Mouse (Mus musculus) limb, embryonic 14.5 days (tissue): ENCODE data around the gene Scnm1. TPM values are rescaled to one million over a fixed set of nuclear protein-coding genes. Genes with fewer than 3 reads are reported as not detected.

Experiments used
- ATAC-seq: fragments of 200-750 bp; cut with Nextera tagmentation; 2 replicates; pipeline ENCODE4 v1.8.0; 2017; ENCODE audit warnings: low read depth, moderate number of reproducible peaks, moderate TSS enrichment; ENCODE audit not compliant: low FRiP score
- DNase-seq: peaks from one replicate; pipeline ENCODE4 v3.0.0-alpha.2; 2015; ENCODE audit warnings: low spot score
- H3K27ac ChIP-seq: fragments of 300-500 bp; sonication (generic); replicated peaks from 2 replicates; pipeline ENCODE4 v1.5.1; 2014; ENCODE audit warnings: low read depth, mild to moderate bottlenecking, low read length, moderate library complexity, mixed read lengths
- H3K27me3 ChIP-seq: fragments of 300-500 bp; sonication (generic); 2 replicates; pipeline ENCODE4 v1.6.1; 2014; ENCODE audit warnings: low read length, mixed read lengths; ENCODE audit not compliant: control insufficient read depth, insufficient read depth
- H3K36me3 ChIP-seq: fragments of 300-500 bp; sonication (generic); 2 replicates; pipeline ENCODE4 v1.6.1; 2014; ENCODE audit warnings: mild to moderate bottlenecking, low read length, moderate library complexity, mixed read lengths; ENCODE audit not compliant: control insufficient read depth, insufficient read depth
- H3K4me1 ChIP-seq: fragments of 300-500 bp; sonication (generic); 2 replicates; pipeline ENCODE4 v1.6.1; 2014; ENCODE audit warnings: antibody characterized with exemption, low read length, mixed read lengths; ENCODE audit not compliant: control insufficient read depth, insufficient read depth
- H3K4me2 ChIP-seq: fragments of 300-500 bp; sonication (generic); replicated peaks from 2 replicates; pipeline ENCODE4 v1.6.1; 2014; ENCODE audit warnings: low read depth, mild to moderate bottlenecking, low read length, moderate library complexity; ENCODE audit not compliant: severe bottlenecking
- H3K4me3 ChIP-seq: fragments of 300-500 bp; sonication (generic); replicated peaks from 2 replicates; pipeline ENCODE4 v1.5.1; 2014; ENCODE audit warnings: low read length
- H3K9ac ChIP-seq: fragments of 300-500 bp; sonication (generic); 2 replicates; pipeline ENCODE4 v1.6.1; 2014; ENCODE audit warnings: mild to moderate bottlenecking, low read depth, low read length, moderate library complexity; ENCODE audit not compliant: severe bottlenecking
- H3K9me3 ChIP-seq: fragments of 300-500 bp; sonication (generic); 2 replicates; pipeline ENCODE4 v1.6.1; 2016; ENCODE audit warnings: low read length; ENCODE audit not compliant: control insufficient read depth
- POLR2A ChIP-seq: fragments of 200-500 bp; IDR thresholded peaks from 2 replicates; pipeline ENCODE4 v1.8.0; 2012; ENCODE audit warnings: inconsistent platforms, mild to moderate bottlenecking, moderate library complexity, borderline replicate concordance; ENCODE audit not compliant: insufficient read depth, insufficient read length; ENCODE audit errors: extremely low read depth
- WGBS: fragments of 180-500 bp; shearing (Covaris S2); extraction: QIAGEN DNeasy Blood & Tissue Kit; methylation state at CpG from one replicate; pipeline ENCODE4 v1.1.7; 2014; 5-methylcytosine and 5-hydroxymethylcytosine counted together
- microRNA-seq: library from miRNA; unstranded; fragments of <30 nt; microRNA quantifications from one replicate; pipeline ENCODE4, GENCODE M21; 2016
- polyA plus RNA-seq, 2 experiments: library from polyadenylated mRNA; depleted of rRNA in 1 of 2; stranded (reverse) in 1 of 2; unstranded in 1 of 2; fragments of >200 nt; fragmentation: Nextera tagmentation in 1 of 2; extraction: Ambion mirVana in 1 of 2; gene quantifications; 2 replicates each; pipeline versions ENCODE4 v1.2.1 to v1.2.3; 2012 to 2014

Scnm1 gene
- polyA plus RNA-seq, 2 experiments, result 65.7 to 106 TPM

DNA sequence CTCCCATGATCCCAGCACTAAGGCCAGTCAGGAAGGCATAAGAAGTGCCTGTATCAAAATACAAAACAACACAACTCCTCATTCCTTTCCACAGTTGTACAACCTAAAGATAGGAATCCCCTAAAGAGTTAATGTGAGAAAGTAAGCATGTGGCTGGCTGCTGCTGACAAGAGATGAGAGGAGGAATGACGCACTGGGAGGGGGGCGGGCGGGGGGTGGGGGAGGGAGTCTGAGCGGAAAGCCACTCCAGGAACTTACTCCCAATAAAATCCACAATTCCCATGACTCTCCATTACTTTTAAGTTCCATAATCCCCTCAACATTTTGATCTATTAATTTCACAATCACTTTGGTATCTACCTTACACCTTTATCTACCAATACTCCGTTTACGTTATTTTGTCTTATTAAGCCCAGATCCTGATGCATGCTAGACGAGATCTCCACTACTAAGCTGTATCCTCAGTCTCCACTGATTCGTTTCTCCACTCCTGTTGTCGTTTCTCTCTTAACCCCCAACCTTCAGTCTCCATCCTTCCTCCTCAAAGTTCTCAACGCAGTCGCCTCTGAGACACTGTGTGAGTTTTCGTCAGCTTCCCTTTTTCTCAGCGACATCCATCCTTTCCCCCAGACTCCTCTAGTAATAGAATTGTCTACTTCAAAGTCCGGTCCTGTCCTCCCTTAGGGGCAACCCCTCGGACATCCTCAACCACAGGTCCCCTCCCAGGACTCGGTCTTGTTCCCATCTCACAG is 28.0 kb downstream of the Scnm1 start:
- H3K27ac ChIP-seq, result peak overlapping the region; percentile 75
- TF ChIP-seq POLR2A, result no peak
- H3K9ac ChIP-seq, result peak overlapping the region; percentile 83
- DNase-seq (no peak), ATAC-seq (no peak)
- under 1% methylated on average over 16 of the region's 16 CpGs for WGBS
- H3K4me1 ChIP-seq, result peaks cover 11% of the 10 kb centered on the region
- peak overlapping the region; percentile 73 for H3K4me3 ChIP-seq
- H3K4me2 ChIP-seq, result peak overlapping the region; percentile 61
- H3K36me3 ChIP-seq, result peaks cover 9% of the 10 kb centered on the region; the same call in 1 of the 2 replicates
- H3K27me3 ChIP-seq, result no peaks in the 10 kb centered on the region
- H3K9me3 ChIP-seq, result no peaks in the 10 kb centered on the region

DNA sequence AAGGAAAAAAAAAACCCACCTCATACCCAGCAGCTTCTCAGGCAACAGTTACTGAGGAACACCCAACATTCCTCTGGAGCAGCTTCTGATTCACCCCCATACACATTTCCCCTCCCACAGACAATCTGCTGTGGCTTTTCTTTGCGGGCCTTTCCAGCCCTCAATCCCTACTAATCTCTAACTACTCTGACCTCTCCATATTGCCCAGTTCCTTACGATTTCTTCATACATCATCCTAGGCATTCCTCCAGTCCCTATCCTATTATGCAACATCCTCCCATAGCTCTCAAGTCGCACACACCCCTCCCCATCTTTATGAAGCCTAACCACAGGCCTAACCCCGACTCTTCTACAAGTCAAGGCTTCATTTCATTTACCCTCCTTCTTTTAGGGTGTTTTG is 28.7 kb downstream of the Scnm1 start:
- WGBS, result 58% methylated on average over 4 of the region's 4 CpGs
- Histone ChIP-seq H3K27ac (no peak overlapping the region), H3K36me3 (peaks cover 9% of the 10 kb centered on the region; the same call in 1 of the 2 replicates), H3K4me1 (peaks cover 9% of the 10 kb centered on the region), H3K9ac (peak overlapping the region; percentile 83; the same call in 1 of the 2 replicates), H3K4me3 (peak overlapping the region; percentile 73), H3K27me3 (no peaks in the 10 kb centered on the region), H3K9me3 (no peaks in the 10 kb centered on the region), H3K4me2 (peak overlapping the region; percentile 61)
- DNase-seq (no peak), ATAC-seq (no peak)
- TF ChIP-seq POLR2A, result no peak

DNA sequence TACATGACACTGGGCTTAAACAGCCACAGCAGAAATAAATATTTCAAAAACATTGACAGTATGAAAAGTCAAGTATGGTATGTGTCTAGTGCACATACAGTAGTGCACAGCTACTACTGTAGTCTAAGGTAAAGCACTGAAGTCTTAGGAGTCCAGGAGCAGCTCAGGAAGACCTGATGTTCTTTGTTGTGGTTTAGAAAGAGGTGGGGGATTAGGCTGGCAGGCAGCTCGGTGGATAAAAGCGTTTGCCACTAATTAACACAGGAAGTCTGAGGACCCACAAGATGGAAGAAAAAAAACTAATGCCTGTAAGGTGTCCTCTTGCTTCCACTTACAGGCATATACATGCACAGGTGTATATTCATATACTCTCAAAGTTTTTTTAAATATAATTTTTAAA is 33.0 kb downstream of the Scnm1 start:
- H3K4me3 ChIP-seq, result no peak overlapping the region
- H3K4me1 ChIP-seq, result peaks cover 9% of the 10 kb centered on the region
- no peak overlapping the region for H3K9ac ChIP-seq
- ATAC-seq (no peak), DNase-seq (no peak)
- H3K36me3 ChIP-seq, result peaks cover 18% of the 10 kb centered on the region; the same call in 1 of the 2 replicates
- no peak for TF ChIP-seq POLR2A
- no peak overlapping the region for H3K4me2 ChIP-seq
- no peaks in the 10 kb centered on the region for H3K9me3 ChIP-seq
- whole genome bisulfite sequencing, result 25% methylated on average over 2 of the region's 2 CpGs
- no peaks in the 10 kb centered on the region for H3K27me3 ChIP-seq
- H3K27ac ChIP-seq, result no peak overlapping the region

DNA sequence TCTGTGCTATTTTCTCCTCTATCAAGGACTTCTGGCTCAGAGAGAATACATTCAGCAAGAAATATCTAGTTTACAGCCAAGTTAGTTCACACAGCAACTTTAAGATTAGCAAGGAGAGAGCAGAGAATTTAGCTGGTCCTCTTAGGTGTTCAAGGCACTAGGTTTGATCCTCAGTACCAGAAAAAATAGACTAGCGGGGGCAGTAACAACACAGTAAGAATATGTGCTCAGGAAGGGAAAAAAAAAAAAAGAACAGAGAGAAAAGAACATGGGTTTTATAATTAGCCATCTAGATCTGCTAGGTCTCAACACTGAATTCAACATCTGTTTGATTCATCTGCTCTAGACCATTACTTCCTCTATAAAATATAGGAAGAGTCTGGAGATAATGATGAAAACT is 45.7 kb downstream of the Scnm1 start:
- DNase-seq (no peak), ATAC-seq (no peak)
- Histone ChIP-seq H3K4me2 (no peak overlapping the region), H3K27me3 (no peaks in the 10 kb centered on the region), H3K36me3 (0 out of 2 replicates have a peak, but pooled peaks cover 4% of the 10 kb centered on the region), H3K27ac (no peak overlapping the region), H3K4me3 (no peak overlapping the region), H3K9me3 (no peaks in the 10 kb centered on the region), H3K4me1 (no peaks in the 10 kb centered on the region), H3K9ac (no peak overlapping the region)
- WGBS, result 92% methylated on average over 1 of the region's 1 CpGs
- no peak for TF ChIP-seq POLR2A

Small RNA genes lying within 50 kb of the gene (microRNA-seq; reads per million reads assigned to microRNA genes)
- not detected for gene Mir8099-1

Other genes with a start within 250 kb of the Scnm1 start
- gene Psmb4, start 247.1 kb downstream of the Scnm1 start, polyA plus RNA-seq (2012; rRNA removed), result 348 and 378 TPM in 2 replicates
- gene Psmb4, start 247.1 kb downstream of the Scnm1 start, polyA plus RNA-seq (2014; fragmentation: Nextera tagmentation; extraction: Ambion mirVana), result 369 and 384 TPM in 2 replicates
- gene Selenbp1, start 201.0 kb downstream of the Scnm1 start, polyA plus RNA-seq (2012; rRNA removed), result 28.7 and 32.9 TPM in 2 replicates
- 29.5 and 34.9 TPM in 2 replicates for gene Selenbp1, start 201.0 kb downstream of the Scnm1 start, polyA plus RNA-seq (2014; fragmentation: Nextera tagmentation; extraction: Ambion mirVana)
- gene Rfx5, start 179.9 kb downstream of the Scnm1 start, polyA plus RNA-seq (2012; rRNA removed), result 29.9 and 36.4 TPM in 2 replicates
- 12.5 and 12.9 TPM in 2 replicates for gene Rfx5, start 179.9 kb downstream of the Scnm1 start, polyA plus RNA-seq (2014; fragmentation: Nextera tagmentation; extraction: Ambion mirVana)
- 54.7 and 54.8 TPM in 2 replicates for gene Pi4kb, start 159.3 kb downstream of the Scnm1 start, polyA plus RNA-seq (2012; rRNA removed)
- gene Pi4kb, start 159.3 kb downstream of the Scnm1 start, polyA plus RNA-seq (2014; fragmentation: Nextera tagmentation; extraction: Ambion mirVana), result 30.4 and 35.6 TPM in 2 replicates
- 26.8 and 28.8 TPM in 2 replicates for gene Zfp687, start 118.6 kb downstream of the Scnm1 start, polyA plus RNA-seq (2012; rRNA removed)
- 18.8 and 23.2 TPM in 2 replicates for gene Zfp687, start 118.6 kb downstream of the Scnm1 start, polyA plus RNA-seq (2014; fragmentation: Nextera tagmentation; extraction: Ambion mirVana)
- gene Psmd4, start 91.4 kb downstream of the Scnm1 start, polyA plus RNA-seq (2012; rRNA removed), result 249 and 282 TPM in 2 replicates
- 258 and 280 TPM in 2 replicates for gene Psmd4, start 91.4 kb downstream of the Scnm1 start, polyA plus RNA-seq (2014; fragmentation: Nextera tagmentation; extraction: Ambion mirVana)
- gene Pip5k1a, start 27.1 kb downstream of the Scnm1 start, polyA plus RNA-seq (2012; rRNA removed), result 35.1 and 41.2 TPM in 2 replicates
- 15.7 and 16.5 TPM in 2 replicates for gene Pip5k1a, start 27.1 kb downstream of the Scnm1 start, polyA plus RNA-seq (2014; fragmentation: Nextera tagmentation; extraction: Ambion mirVana)
- gene Vps72, start 23.0 kb downstream of the Scnm1 start, polyA plus RNA-seq (2012; rRNA removed), result 125 and 130 TPM in 2 replicates
- 141 and 163 TPM in 2 replicates for gene Vps72, start 23.0 kb downstream of the Scnm1 start, polyA plus RNA-seq (2014; fragmentation: Nextera tagmentation; extraction: Ambion mirVana)
- gene Tmod4, start 9.5 kb downstream of the Scnm1 start, polyA plus RNA-seq (2012; rRNA removed), result 3.2 and 5.0 TPM in 2 replicates
- 2.9 and 3.7 TPM in 2 replicates for gene Tmod4, start 9.5 kb downstream of the Scnm1 start, polyA plus RNA-seq (2014; fragmentation: Nextera tagmentation; extraction: Ambion mirVana)
- 11.7 and 11.8 TPM in 2 replicates for gene Lysmd1, start 77 bp upstream of the Scnm1 start, polyA plus RNA-seq (2012; rRNA removed)
- 13.3 and 15.3 TPM in 2 replicates for gene Lysmd1, start 77 bp upstream of the Scnm1 start, polyA plus RNA-seq (2014; fragmentation: Nextera tagmentation; extraction: Ambion mirVana)
- 4.4 and 4.9 TPM in 2 replicates for gene Tnfaip8l2, start 8.3 kb upstream of the Scnm1 start, polyA plus RNA-seq (2012; rRNA removed)
- 6.1 and 8.0 TPM in 2 replicates for gene Tnfaip8l2, start 8.3 kb upstream of the Scnm1 start, polyA plus RNA-seq (2014; fragmentation: Nextera tagmentation; extraction: Ambion mirVana)
- 56.5 and 79.0 TPM in 2 replicates for gene Sema6c, start 26.4 kb upstream of the Scnm1 start, polyA plus RNA-seq (2012; rRNA removed)
- gene Sema6c, start 26.4 kb upstream of the Scnm1 start, polyA plus RNA-seq (2014; fragmentation: Nextera tagmentation; extraction: Ambion mirVana), result 14.0 and 15.7 TPM in 2 replicates
- gene Gabpb2, start 83.9 kb upstream of the Scnm1 start, polyA plus RNA-seq (2012; rRNA removed), result 26.2 and 26.4 TPM in 2 replicates
- gene Gabpb2, start 83.9 kb upstream of the Scnm1 start, polyA plus RNA-seq (2014; fragmentation: Nextera tagmentation; extraction: Ambion mirVana), result 9.7 and 11.5 TPM in 2 replicates
- gene Cdc42se1, start 94.7 kb upstream of the Scnm1 start, polyA plus RNA-seq (2012; rRNA removed), result 76.1 and 93.1 TPM in 2 replicates
- 119 and 126 TPM in 2 replicates for gene Cdc42se1, start 94.7 kb upstream of the Scnm1 start, polyA plus RNA-seq (2014; fragmentation: Nextera tagmentation; extraction: Ambion mirVana)
- 38.5 and 42.4 TPM in 2 replicates for gene Mllt11, start 98.2 kb upstream of the Scnm1 start, polyA plus RNA-seq (2012; rRNA removed)
- 16.7 and 17.4 TPM in 2 replicates for gene Mllt11, start 98.2 kb upstream of the Scnm1 start, polyA plus RNA-seq (2014; fragmentation: Nextera tagmentation; extraction: Ambion mirVana)
- gene Gm128, start 107.6 kb upstream of the Scnm1 start, polyA plus RNA-seq (2012; rRNA removed), result 0.87 and 0.89 TPM in 2 replicates
- 0.50 and 0.63 TPM in 2 replicates for gene Gm128, start 107.6 kb upstream of the Scnm1 start, polyA plus RNA-seq (2014; fragmentation: Nextera tagmentation; extraction: Ambion mirVana)
- gene Bnipl, start 117.2 kb upstream of the Scnm1 start, polyA plus RNA-seq (2012; rRNA removed), result 6.8 and 12.0 TPM in 2 replicates
- gene Bnipl, start 117.2 kb upstream of the Scnm1 start, polyA plus RNA-seq (2014; fragmentation: Nextera tagmentation; extraction: Ambion mirVana), result 11.7 and 13.3 TPM in 2 replicates
- gene Mindy1, start 147.3 kb upstream of the Scnm1 start, polyA plus RNA-seq (2012; rRNA removed), result 45.8 and 57.9 TPM in 2 replicates
- 45.6 and 47.5 TPM in 2 replicates for gene Mindy1, start 147.3 kb upstream of the Scnm1 start, polyA plus RNA-seq (2014; fragmentation: Nextera tagmentation; extraction: Ambion mirVana)
- gene Prune1, start 148.1 kb upstream of the Scnm1 start, polyA plus RNA-seq (2012; rRNA removed), result 31.5 and 38.0 TPM in 2 replicates
- 21.8 and 24.0 TPM in 2 replicates for gene Prune1, start 148.1 kb upstream of the Scnm1 start, polyA plus RNA-seq (2014; fragmentation: Nextera tagmentation; extraction: Ambion mirVana)
- gene Anxa9, start 173.2 kb upstream of the Scnm1 start, polyA plus RNA-seq (2012; rRNA removed), result 3.8 and 4.7 TPM in 2 replicates
- gene Anxa9, start 173.2 kb upstream of the Scnm1 start, polyA plus RNA-seq (2014; fragmentation: Nextera tagmentation; extraction: Ambion mirVana), result 4.7 and 4.9 TPM in 2 replicates
- 183 TPM in 2 replicates for gene Cers2, start 180.8 kb upstream of the Scnm1 start, polyA plus RNA-seq (2012; rRNA removed)
- gene Cers2, start 180.8 kb upstream of the Scnm1 start, polyA plus RNA-seq (2014; fragmentation: Nextera tagmentation; extraction: Ambion mirVana), result 140 and 155 TPM in 2 replicates
- gene Setdb1, start 223.2 kb upstream of the Scnm1 start, polyA plus RNA-seq (2012; rRNA removed), result 56.2 and 57.9 TPM in 2 replicates
- gene Setdb1, start 223.2 kb upstream of the Scnm1 start, polyA plus RNA-seq (2014; fragmentation: Nextera tagmentation; extraction: Ambion mirVana), result 44.2 and 51.7 TPM in 2 replicates